Mouse (Mus musculus) erythroblast, embryonic 14.5 days (primary cell): ENCODE results near the gene Gm14226.

Experiments used
- GATA1 ChIP-seq: IDR thresholded peaks from 2 replicates; pipeline ENCODE4 v1.6.1; 2012; ENCODE audit warnings: low read length, inconsistent platforms, mixed read lengths
- TAL1 ChIP-seq: IDR thresholded peaks from 3 replicates; pipeline ENCODE4 v1.6.1; 2012; ENCODE audit warnings: low read length, inconsistent platforms, mixed read lengths

DNA sequence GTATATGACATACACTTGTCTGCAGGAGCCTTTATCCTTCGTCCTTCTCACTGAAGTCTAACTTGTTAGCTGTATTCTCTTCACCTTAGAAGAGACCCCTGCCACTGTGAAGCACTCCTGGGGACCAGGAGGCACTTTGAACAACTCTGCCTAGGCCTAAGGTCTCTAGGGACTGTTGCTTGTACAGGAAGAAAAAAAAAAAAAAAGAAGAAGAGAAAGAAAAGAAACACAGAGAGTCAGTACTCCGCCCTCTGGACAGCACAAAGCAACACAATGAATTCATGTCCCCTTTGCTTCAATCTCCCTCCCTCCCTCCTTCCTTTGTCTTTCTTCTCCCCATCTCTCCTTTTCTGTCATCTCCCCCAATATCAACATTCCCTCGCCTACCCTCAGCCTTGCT lies 27.0 kb downstream of the Gm14226 start:
- TF ChIP-seq GATA1 (no peak), TAL1 (no peak)
